Mouse (Mus musculus) urinary bladder, postnatal 4 days (tissue): Measurements from ENCODE around the gene Golga2.
"Not testable (repeated sequence)": the region's sequence is repeated elsewhere in the genome, so short reads cannot be mapped to it uniquely, and the experiment has no call there.

Experiments used
- DNase-seq, 2 experiments: peaks; one replicate each; pipeline ENCODE4 v3.0.0; 2021 to 2022; ENCODE audit warnings: low spot score in 2 of 2

Golga2 gene

GRCm38 (mm10) chr2:32288371-32288931 lies 1.3 kb downstream of the Golga2 start:
- DNase-seq: no peak

GRCm38 (mm10) chr2:32289578-32289977 lies 2.4 kb downstream of the Golga2 start:
- no peak for DNase-seq

DNA sequence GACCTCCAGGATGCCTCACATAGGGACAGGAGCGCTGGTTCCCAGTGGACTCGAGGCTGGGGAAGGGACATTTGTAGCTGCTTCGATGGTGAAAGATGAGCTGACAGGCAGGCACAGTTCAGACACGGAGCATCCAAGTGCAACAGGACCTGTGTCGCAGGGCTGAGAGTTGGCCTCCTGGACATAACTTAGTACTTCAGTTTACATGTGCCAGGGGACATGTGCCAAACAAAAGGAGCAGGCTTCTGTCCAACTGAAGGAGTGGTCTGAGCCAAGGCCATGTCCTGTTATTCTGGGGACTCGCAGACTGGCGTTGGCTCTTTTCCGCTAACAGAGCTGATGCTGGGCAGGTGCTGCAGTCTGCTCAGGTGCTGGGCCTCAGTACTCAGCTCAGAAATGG lies 7.2 kb downstream of the Golga2 start:
- no peak for DNase-seq

DNA sequence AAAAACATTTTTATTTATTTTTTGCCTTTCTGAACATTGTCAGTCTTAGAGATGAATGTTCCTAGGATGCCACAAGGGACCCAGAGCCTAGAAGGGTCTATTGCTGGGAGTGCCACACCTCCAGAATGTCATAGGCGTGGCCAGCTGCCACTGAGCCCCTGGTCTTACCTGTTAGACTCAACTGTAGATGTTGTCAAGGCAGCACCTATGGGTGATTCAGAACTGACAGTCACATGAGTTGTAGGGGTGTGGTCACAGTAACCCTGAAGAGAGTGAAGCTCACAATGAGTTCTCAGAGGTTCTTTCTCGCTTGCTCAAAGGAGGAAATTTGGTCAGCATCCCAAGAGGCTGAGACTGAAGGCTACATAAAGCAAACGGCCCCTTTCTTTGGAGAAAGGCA lies 8.1 kb downstream of the Golga2 start:
- DNase-seq: no peak

GRCm38 (mm10) chr2:32295842-32296241 lies 8.7 kb downstream of the Golga2 start:
- not testable (repeated sequence) for DNase-seq

DNA sequence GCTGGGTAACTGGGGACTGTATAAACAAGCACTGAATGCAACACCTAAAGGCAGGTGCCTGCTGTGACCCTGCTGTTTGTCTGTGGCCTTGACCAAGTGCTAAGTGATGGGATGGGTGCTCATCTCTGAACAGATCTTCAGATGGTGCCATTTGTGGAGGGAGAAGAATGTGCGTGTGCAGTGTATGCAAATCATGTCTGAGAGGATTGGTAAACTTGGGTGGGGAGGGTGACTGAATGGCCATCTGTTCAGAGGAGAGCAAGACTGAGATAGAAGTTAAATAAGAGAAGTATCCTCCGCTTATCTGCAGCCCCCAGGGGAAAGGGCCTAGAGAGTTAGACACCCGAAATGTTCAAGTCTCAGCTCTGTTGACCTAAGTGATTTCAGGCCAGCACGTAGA lies 12.3 kb downstream of the Golga2 start:
- DNase-seq: no peak

DNA sequence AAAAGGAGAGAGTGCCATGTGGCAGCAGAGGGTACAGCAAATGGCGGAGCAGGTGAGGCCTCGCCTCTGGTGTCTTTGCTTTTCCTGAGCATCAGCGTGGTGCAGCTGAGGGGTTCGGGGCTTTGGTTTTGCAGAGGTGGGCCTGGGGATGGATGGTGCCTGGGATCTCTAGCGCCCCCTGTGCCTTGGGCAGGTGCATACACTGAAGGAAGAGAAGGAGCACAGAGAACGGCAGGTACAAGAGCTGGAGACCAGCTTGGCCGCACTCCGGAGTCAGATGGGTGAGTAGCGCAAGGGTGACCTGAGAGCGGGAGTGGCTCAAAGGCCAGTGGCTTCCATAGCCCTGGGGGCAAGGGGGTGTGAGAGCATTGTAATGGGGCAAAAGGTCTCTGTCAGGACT lies 15.8 kb downstream of the Golga2 start:
- DNase-seq: no peak

DNA sequence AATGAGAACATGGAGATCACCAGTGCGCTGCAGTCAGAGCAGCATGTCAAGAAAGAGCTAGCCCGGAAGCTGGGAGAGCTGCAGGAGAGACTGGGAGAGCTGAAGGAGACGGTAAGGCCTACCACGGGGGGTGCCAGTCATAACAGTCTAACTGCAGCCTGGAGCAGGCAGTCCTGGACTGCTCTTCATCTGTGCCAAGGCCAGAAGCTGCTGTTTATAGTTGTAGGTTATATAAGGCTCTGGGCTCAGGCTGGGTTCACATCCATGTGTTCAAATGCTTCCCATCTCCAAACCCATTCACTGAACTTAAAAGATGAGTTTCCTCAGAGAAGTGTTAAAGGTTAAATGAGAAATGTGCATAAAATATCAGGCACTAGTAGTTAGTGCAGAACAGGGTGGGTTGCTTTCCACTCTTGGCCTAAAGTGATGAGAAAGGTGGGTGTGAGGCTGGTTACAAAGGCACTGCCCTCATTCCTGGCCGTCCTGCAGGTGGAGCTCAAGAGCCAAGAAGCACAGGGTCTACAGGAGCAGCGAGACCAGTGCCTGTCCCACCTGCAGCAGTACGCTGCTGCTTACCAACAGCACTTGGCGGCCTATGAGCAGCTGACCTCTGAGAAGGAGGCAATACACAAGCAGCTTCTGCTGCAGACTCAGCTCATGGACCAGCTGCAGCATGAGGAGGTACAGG lies 17.1 kb downstream of the Golga2 start:
- DNase-seq: no peak

GRCm38 (mm10) chr2:32305668-32306067 lies 18.5 kb downstream of the Golga2 start:
- peak in 1 of 2 experiments; percentile 16 for DNase-seq

GRCm38 (mm10) chr2:32306176-32306575 lies 19.0 kb downstream of the Golga2 start:
- DNase-seq: peak in 1 of 2 experiments; percentile 16

GRCm38 (mm10) chr2:32307247-32307798 lies 20.1 kb downstream of the Golga2 start:
- peak in 1 of 2 experiments; percentile 16 for DNase-seq

DNA sequence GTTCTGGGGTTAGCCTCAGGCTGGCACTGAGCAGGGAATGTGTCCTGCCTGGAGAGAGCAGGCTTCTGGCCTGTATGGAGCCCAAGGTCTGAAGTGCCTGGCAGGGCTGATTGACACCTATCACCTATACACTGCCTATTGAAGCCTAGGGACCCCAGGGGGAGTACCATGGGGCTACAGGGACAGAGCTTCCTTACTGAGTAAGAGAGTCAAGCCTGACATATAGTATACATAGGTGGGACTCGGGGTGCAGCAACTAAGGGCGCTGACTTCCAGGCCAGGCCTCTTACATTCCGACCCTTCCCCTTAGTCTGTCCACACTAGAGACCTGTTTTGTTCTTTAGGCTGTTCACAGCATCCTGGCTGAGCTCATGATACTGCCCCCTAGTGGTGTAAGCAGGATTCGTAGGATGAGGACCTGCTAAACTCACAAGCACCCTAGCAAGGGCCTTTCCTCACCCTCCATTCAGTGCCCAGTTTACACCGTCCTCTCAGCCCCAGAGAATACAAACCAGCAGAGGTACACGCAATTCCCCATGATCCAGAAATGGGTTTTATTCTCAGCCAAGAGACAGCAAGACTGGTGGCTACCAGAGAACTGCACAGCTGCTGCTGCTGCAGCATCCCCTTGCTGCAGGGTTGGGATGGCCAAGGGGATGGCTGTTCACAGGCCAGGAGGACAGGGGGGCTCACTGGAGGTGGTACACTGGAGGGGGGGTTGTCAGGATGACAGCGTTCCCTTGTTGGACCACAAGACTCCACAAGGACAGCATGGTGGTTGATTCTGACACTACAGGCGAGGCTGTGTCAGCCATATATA lies 21.0 kb downstream of the Golga2 start:
- peak in 1 of 2 experiments; percentile 33 for DNase-seq

- DNase-seq: no peak
Observed at GRCm38 (mm10) chr2:32308870-32309568, 21.8 kb downstream of the Golga2 start.

DNA sequence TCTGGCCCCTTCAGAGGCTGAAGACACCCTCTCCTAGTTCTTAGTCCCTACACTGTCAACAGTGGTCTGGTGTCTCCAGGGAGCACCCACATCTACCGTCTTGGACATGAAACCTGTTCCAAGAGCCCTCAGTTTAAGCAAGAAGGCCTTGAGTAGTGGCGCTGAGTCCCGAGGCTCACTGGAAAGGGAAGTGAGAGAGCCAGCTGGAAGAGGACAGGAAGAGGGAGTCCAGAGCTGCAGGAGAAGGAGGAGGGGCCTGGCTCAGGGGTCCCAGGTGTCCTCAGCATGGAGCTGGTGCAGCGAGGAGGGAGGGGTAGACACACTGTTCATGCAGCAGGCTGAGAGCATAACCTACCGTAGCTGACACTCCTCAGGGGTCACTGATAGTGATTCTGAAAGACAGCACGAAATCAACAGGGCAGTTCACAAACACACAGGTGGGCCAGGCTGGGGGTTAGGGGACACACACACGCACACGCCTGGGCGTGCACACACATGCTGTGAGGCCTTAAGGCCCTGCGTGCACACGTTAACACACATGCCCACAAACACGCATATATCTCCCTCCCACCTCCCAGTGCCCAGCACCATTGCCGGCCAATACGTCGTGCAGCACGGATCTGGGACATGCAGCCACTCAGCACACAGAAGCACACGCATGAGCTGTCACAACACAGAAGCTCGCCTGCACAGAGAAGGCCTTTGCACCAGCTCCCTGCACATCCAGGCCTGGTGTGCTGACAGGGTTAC lies 23.1 kb downstream of the Golga2 start:
- DNase-seq: no peak

DNA sequence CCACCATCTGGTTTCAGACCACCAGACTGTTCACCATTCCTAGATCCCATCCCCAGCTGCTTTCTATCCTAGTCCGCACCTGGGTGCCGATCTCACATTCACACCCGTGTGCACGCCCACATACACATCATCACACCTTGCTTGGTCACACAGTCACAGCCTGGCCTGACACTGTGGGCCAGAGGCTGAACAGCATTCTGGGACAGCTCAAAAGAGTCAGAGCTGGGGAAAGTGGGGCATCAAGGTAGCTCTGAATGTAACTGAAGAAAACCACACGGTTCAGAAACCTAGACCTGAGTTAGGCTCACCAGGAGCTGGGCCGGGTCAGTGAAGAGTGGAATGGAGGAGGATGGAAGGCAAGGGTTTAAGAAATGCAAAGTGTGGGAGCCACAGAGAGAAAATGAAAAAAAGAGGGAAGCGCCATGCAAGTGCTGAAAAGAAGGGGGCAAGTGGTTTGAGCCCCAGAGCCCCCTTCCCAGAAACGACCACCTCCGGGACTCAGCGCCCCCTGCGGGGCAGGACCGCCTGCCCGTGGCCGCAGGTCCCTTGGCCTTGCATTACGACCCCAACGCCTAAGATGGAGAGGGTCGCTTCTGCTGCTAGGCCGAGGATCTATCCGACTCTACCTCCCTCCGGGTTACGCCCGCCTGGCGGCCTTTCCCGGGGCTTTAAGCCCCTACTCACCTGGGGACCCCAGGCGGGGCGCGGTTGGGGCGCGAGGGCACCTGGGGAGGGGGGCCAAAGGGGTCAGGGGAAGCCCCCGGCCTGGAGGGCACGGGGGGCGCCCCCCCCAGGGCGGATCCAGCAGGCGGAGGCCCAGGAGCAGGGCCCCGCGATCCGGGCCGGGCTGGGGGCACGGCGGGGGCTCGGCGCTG lies 24.5 kb downstream of the Golga2 start:
- no peak for DNase-seq

GRCm38 (mm10) chr2:32312318-32312964 lies 25.3 kb downstream of the Golga2 start:
- peak; percentile 83 to 91 for DNase-seq

- DNase-seq: no peak
Observed at GRCm38 (mm10) chr2:32314831-32315230, 27.6 kb downstream of the Golga2 start.

DNA sequence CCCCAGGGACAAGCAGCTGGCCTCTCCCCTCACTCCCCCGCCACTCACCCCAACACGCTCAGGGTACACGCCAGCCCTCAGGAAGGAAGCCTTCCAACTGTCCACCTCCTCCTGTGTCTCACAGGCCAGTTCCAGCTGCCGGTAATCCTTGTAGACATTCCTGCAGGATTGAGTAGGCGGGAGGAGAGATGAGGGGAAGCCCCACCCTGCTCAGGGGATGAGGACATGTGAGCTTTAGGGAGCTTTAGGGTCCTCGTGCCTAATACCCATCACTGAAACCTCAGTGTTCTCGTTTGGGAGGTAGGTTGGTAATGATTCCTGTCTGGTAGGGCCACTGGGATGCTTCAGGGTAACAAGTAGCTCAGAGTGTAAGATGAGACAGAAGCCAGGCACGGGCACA lies 28.6 kb downstream of the Golga2 start:
- DNase-seq: peak in 1 of 2 experiments; percentile 76

DNA sequence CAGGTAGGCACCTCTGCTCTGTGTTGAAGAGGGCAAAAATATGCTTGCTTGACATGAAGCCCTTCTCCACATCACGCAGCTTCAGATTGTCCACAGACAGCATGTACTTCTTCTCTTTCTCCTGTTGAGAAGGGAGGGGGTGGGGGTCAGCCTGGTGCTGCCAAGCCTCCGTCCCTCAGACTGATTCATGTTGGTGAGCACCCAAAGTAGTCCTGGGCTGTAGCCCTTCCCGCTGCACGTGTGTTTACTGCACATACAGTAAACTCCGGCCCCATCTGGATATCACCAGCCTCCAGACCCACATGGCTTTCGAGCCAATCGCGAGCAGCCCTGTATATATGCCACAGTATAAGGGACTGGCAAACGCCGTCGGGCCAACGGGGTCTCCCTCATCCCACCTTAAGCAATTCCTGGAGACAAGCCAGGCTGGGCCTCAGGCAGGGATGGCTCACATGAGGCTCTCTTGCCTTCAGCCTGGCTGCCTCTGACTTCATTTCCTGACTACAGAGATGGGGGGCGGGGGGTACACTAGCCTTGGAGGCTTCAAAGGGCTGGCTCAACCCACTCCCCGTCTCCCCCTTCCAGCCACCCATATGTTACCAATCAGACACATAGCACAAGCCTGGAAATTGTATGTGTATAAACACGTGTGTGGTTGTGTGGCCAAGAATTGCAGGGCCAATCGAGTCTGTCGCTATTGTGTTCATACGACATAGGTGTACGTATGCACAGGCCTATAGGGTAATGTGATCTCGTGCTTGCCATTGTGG lies 29.9 kb downstream of the Golga2 start:
- peak in 1 of 2 experiments; percentile 50 for DNase-seq
